Mouse (Mus musculus) G1E-ER4 (cell line): ENCODE data around the gene Ganc. TPM values are rescaled to one million over a fixed set of nuclear protein-coding genes. Genes with fewer than 3 reads are reported as not detected.

ENCODE experiments used
- GATA1 ChIP-seq: IDR thresholded peaks from one replicate; pipeline ENCODE4 v1.8.0; 2012; ENCODE audit warnings: low read length, inconsistent platforms
- polyA plus RNA-seq: library from polyadenylated mRNA; stranded (reverse); fragments of >175 nt; gene quantifications from 2 replicates; pipeline ENCODE4 v1.2.3, GENCODE M21; 2012

The Ganc gene
- 1.3 and 1.5 TPM in 2 replicates for polyA plus RNA-seq

DNA sequence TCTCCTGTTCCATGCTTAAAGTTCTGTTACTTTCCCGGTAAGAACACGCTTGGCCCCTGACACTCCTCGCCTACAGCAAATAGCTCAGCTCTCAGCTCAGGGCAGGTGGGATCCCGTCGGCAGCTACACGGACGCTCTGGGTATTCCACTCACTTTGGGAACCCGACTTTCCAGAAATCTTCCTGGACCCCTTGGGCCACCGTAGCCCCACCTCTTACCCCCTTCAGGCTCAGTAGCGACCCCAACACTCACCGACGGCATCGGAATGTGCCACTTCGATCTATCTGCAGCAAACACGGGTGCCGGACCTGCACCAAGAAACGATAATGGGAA is at the start of gene Ganc:
Ganc (plus strand) TSS at position 244 of the 333 bp plus-strand sequence.
- no peak for TF ChIP-seq GATA1

DNA sequence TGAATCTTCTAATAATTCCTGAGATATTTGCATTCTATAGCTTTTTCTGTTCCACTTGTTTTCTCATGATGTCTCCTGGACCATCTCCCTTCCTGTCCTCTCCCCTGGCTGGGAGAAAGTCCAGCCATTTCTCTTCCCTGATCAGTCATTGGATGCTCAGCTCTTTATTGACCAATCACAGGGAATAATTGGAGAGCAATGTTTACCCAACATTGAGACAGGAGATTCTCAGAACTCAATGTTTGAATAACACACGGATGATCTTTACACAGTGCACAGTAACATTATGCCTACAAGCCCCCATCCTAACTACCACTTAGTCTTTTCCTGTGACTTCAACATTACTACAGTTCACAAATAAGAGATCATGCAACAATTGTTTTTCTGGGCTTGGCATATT is 43.3 kb upstream of the Ganc start:
- TF ChIP-seq GATA1, result no peak

DNA sequence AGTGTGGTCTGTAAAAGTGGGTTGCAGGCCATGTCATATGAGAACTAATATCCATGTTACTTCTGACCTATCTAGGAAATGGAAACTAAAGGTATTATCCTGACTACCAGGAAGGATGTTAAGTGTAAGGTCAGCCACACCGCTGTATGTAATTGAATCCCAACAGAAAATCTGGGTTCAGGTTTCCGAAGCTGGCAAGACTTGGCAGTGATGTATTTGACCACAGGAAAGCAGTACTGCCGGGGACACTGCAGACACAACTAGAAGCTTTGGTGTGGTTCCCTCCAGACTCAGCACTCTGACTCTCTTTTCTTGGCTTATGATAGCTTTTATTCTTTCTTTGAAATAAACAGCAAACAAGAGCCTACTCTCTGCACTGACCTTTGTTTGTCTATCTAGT is 37.2 kb upstream of the Ganc start:
- no peak for TF ChIP-seq GATA1

DNA sequence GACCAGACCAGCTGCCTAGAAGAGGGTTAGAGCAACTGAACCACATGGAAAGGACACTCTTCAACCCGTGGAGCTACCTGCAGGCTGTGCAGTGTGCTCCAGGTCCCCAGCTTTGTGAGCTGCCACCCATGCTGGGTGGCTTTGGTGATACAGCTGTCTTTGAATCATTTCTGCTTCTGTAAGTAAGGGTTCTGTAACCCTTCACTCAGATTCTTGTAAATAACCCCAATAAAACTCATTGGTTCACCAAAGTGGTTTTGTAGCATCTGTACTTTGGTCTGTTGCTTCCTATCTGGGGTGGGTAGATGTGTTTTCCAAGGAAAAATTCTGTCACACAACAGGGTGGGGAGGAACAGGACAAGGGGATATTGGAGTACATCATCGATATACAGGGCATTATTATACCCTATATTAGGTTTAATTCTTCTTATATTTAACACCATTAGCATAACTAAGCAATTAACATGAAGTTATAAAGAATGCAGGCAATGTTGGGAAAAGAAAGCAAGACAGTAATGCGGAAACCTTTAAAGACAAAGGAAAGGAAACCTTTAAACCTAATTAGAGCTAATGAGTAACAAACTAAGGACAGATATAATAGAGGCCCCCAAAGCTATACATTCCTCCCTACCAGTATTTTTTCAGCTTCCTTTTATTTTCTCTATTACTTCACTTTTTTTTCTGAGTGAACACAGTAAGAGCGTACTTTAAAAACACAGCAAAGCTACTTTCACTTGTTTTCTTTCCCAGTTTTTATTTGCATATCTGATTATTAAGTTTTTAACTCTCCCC is 36.1 kb upstream of the Ganc start:
- TF ChIP-seq GATA1, result no peak

DNA sequence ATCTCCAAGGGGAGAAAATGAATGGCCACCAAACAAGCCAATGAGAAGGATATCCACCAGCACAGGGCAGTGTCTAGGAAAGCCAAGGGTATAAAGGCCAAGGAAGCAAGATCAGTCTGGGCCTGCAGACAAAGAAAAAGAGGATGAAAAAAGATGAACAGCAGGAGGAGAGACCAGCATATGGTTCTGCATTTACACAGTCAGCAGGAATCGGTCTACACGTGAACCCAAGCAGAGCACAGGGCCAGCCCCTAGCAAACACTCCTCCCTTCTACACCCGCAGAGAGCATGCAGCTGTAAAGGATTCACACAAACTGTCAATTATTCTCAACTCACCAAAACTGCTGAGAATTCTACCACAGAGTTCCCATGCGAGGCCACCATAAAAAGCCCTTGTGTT is 29.8 kb upstream of the Ganc start:
- no peak for TF ChIP-seq GATA1

DNA sequence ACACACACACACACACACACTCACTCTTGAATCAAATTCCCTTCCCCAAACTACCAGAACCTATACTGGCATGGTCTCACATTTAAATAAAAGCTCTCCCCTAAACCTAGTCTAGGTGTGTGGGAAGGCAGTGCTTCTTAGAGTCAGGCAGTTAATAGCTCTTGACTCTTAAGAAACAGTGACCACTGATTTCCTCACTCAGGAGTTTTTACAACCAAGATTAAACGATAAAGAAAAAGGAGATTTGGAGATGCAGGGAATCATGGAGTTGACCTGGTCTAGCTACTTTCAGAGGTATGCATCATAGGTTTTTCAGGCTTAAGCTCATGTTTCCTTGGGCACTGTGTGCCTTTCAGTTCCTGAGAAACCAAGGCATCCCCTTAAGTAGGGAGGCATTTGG is 17.4 kb upstream of the Ganc start:
- TF ChIP-seq GATA1, result no peak

DNA sequence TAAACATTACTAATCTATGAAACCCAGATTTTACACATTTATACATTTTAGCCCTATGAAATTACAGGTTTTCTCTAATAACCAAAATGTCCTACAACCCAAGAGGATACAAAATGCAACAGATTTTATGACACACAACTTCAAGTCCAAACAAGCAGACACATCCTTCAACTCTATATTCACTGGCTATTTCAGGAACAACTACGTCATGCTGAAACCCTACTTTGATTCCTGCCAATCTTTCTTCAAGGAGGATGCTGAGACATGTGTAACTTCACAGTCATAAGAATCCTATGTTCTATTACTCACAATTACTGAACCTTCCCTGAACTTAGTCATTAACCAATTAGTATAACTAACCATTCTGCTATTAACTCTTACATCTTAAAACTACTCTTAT is 16.4 kb upstream of the Ganc start:
- TF ChIP-seq GATA1, result no peak

DNA sequence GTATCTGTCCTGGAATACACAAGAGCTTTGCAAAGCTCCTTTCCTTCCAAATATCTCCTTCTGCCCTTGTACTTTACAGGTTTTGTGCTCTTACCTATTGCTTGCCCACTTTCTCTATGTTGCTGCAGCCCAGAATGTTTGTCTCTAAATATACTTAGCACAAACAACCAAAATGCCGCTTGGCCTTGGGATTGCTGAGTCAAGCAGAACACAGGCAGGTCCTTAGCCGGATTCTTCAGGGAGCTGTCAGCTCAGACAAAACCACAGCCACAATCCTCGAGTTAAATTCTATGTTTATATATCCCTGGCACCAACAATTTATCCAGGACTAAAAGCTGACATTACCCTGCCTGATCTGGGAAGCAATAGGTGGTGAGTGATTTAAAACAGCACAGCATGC is 14.3 kb upstream of the Ganc start:
- TF ChIP-seq GATA1, result no peak

DNA sequence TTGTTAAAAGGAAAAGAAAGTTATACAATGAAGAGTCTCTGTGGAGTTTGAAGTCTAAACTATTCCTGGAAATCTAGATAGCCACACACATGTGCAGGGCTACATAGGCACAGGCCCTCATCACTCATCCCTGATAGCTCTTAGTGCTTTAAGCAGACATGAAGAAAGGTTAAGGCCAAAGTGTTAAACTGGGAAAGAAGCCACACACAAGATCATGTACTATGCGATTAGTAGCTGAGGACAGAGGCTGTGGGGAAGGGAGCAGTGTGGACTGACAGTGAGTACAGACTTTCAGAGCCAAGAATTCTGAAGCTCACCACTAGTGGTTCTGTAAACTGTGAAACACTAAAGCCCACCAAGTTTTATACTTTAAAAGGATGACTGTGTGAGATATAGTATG is 12.8 kb upstream of the Ganc start:
- TF ChIP-seq GATA1, result no peak

DNA sequence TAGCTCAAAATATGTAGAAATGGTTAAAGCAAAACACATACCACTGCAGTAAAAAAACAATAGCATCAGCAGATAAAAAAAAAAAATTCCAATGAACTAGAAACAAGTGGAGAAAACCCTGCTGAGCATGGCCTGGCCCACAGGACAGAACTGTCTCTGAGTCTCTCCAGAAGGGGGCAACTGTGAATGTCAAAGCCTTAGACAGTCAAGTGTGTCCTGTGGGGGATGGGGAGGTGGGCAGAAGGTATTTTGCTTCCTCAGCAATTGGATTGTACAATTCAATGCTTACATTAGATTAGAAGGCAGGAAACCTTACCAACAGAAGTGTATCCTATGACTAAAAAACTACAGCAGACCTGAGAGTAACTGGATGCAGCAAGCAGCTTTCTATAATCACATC is 11.3 kb upstream of the Ganc start:
- no peak for TF ChIP-seq GATA1

DNA sequence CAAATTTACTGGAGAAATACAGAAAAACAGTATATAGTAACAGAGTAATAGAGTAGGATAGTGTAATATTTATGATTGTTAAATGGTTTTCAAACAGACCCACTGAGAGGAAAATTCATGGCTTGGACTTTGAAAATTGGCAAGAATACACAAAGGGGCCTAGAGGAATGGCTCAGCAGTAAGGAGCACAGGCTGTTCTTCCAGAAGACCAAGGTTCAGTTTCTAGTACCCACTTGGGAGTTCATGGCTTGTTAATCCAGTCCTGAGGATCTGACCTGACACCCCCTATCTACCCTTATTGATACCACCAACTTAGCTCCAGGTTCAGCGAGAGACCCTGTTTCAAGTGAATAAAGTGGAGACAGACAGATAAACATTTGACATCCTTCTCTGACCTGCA is 5.7 kb upstream of the Ganc start:
- no peak for TF ChIP-seq GATA1

DNA sequence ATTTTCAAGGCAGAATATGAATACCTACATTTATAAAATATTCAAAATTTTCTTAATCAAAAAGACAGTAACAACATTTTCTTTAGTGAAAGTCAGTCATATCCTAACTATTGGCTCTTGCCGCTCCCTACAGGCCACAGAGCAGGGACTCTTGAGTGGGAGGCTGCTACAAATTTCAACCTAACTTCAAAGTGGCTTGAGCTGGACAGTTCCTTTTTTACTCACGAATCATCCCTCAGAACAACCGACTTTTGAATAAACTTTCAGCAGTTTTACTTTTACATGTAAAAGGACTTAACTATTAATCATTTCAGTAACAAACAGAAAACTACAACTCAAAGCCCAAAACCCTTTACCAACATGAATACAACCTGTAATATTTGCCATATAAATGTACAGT is 883 bp upstream of the Ganc start:
- TF ChIP-seq GATA1, result no peak

DNA sequence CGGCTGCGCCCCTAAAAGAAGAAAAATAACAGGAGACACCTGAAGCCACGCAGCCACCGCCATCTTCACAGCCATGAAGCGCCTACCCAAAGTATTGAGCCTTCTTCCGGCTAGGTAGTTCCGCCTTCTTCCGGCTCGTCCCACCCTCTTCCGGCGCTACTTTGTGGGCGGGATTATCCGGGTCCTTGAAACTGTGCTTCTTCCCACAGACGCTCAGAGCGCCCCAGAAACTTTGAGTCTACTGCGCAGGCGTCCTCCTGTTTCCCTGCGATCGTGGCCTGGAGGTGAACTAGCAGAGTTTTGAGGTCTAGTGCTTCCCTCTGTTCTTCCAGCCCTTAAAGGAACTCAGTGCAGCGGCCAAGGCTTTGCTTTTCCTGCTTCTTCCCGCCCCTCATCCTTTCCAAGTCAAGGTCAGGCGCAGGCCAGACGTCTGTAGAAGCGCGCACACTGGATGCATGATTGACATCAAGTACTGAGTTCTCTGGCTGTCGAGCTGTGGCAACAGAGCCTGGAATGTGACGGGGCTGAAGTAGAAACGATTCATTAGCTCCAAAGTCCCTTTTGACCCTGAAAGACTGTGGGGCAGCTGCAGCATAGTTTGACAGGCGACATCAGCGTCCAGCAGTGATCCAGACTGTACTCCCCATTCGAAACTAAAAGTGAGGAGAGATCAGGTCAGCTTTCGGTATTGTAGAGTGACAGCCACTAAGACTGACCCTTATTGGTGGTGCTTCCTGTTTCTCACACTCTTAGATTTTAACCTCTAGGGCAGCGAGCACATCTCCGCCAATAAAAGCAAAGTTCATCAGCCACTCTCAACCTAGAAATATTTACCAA is 508 bp downstream of the Ganc start, which contains the start of gene Tmem87a:
Tmem87a (minus strand) TSS at position 128 of the 837 bp plus-strand sequence.
- no peak for TF ChIP-seq GATA1

DNA sequence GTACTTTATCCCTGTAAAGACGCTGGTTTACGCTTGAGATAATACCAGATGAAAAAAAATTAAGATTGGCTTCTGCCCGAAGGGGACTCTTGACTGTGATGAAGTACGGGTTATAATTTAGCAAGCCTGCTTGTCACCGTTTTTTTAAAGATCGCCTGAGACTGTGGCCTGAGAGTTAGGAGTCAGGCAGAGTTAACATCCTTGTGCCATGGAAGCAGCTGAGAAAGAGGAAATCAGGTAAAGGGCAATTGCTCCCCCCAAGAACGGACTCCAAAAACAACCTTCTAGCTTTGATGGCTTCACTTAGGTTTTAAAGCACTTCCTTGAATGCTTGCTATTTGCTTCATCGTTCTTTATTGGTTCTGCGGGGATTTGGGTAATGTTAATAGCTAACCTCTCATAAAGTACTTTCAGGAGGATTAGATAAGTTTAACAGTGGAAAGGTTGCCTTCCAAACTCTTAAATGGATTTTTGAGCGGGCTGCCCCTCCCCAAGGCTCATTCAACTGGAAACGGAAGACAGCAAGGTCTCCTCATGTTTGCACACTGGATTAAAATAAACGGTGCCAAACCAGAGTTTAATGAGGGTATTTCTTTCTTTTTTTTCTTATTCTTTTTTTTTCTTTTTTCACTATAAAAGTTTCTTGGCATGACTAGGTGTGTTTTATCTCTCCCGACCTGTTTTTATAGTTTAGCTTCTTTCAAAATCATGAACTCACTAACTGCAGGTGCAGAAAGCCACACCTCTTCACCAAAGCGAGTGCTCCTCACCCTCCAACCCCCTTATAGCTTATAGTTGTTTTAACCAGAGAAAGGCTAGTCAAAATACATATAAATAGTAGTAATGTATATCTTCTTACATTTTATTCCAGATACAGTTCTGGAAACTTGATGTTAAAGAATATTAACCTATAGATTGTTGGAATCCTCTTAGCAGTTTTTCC is 1.4 kb downstream of the Ganc start:
- no peak for TF ChIP-seq GATA1

DNA sequence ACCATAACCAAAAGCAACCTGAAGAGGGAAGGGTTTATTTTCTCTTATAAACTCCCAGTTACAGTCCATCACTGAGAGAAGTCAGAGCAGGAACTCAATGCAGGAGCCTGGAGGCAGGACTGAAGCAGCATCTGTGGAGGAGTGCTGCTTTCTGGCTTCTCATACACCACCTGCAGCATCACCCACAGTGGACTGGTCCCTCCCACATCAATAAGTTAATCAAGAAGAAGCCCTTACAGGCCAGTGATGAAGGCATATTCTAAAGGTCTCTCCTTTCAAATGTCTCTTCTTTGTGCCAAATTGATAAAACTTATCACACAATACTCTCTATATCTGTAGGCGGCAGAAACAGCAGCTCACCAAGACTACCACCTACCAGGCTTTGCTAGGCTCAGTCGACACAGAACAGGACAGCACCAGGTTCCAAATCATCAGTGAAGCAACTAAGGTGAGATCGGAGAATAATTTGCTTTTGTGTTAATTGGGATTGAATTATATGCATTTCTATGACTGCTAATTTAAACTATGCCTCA is 7.5 kb downstream of the Ganc start:
- no peak for TF ChIP-seq GATA1
